Mouse (Mus musculus): ENCODE measurements around the gene Pafah1b3.

DNA sequence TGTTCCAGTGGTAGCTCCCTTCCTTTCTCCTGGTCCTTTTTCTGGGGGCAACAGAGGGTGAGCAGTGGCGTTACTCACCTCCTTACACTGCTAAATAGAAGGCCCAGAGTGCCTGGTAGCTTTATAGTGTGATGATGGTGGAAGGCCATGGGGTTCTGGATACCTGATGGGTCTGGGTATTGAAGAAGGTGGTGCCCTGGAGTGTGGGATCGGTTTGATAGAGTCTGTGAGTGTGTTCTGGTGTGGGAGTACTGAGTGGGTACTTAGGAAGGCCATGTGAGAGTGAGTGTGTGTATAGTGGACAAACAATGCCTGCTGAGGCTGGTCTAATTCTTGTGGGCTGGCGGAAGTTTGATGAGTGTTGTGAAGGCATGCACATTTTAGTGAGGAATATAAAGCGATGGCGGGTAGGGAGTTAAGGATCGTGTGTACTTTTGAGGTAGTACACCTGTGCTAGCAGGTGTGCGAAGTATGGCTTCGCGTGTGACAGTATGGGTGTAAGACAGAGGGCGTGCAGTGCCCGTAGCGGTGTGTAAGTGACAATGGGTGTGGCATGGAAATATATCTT, 16.5 kb downstream of the Pafah1b3 start:
- TF ChIP-seq GATA1 (IDR thresholded peaks at IDR 0.05; ENCODE audit: borderline replicate concordance, low read length), result no peak
- no peak for TF ChIP-seq FLI1 (IDR thresholded peaks at IDR 0.05; ENCODE audit: low read length)
